Comparison of ENCODE assay signal across 32 mouse cellular contexts in genomic region chr17:11188494-11188893, GRCm38 (mm10).
"Had no signal": no experiment of that assay in that cellular context is flagged by ENCODE, and none has a peak within 500 bp of the region (broad histone marks: within the 10 kb centered on the region; RNA-seq: fewer than 3 reads in every experiment).

No protein-coding gene starts in this region.

- DNase-seq: heart, postnatal 10 days; heart, postnatal 14 days; heart, postnatal 36 days; heart, postnatal 4 days; kidney, adult 18-20 months; kidney, adult 2 months; kidney, adult 8-10 months; kidney, adult 9 months; kidney, postnatal 14 days; kidney, postnatal 25 days; kidney, postnatal 36 days; kidney, postnatal 4 days; layer of hippocampus, adult 9-11 months; layer of hippocampus, postnatal 36 days had no signal

- H3K4me2 ChIP-seq: heart, embryonic 11.5 days; heart, embryonic 12.5 days; heart, embryonic 13.5 days; heart, embryonic 15.5 days; hindbrain, embryonic 12.5 days; hindbrain, embryonic 13.5 days; hindbrain, embryonic 14.5 days; hindbrain, embryonic 15.5 days; intestine, embryonic 15.5 days had no signal

- H3K9me3 ChIP-seq: heart, embryonic 10.5 days; heart, embryonic 12.5 days; heart, embryonic 13.5 days; heart, embryonic 15.5 days; hindbrain, embryonic 10.5 days; hindbrain, embryonic 12.5 days; hindbrain, embryonic 13.5 days; hindbrain, embryonic 15.5 days; intestine, embryonic 15.5 days had no signal

- H3K27me3 ChIP-seq: heart, embryonic 12.5 days; heart, embryonic 13.5 days; heart, embryonic 15.5 days; hindbrain, embryonic 12.5 days; hindbrain, embryonic 13.5 days; hindbrain, embryonic 15.5 days; intestine, embryonic 15.5 days had no signal

- H3K4me3 ChIP-seq: heart, embryonic 10.5 days; heart, embryonic 12.5 days; heart, embryonic 13.5 days; heart, embryonic 15.5 days; hindbrain, embryonic 10.5 days; hindbrain, embryonic 12.5 days; hindbrain, embryonic 13.5 days; hindbrain, embryonic 15.5 days; intestine, embryonic 15.5 days; layer of hippocampus, adult 2 months; left cerebral cortex, adult 2 months had no signal

- H3K4me1 ChIP-seq: heart, embryonic 10.5 days; heart, embryonic 12.5 days; heart, embryonic 13.5 days; heart, embryonic 15.5 days; hindbrain, embryonic 10.5 days; hindbrain, embryonic 12.5 days; hindbrain, embryonic 13.5 days; hindbrain, embryonic 15.5 days; intestine, embryonic 15.5 days had no signal

- H3K27ac ChIP-seq: heart, embryonic 10.5 days; heart, embryonic 13.5 days; heart, embryonic 15.5 days; hindbrain, embryonic 10.5 days; hindbrain, embryonic 12.5 days; hindbrain, embryonic 13.5 days; hindbrain, embryonic 14.5 days; hindbrain, embryonic 15.5 days; hindbrain, postnatal 0 days; intestine, embryonic 15.5 days; layer of hippocampus, adult 2 months; left cerebral cortex, adult 2 months had no signal

- H3K9ac ChIP-seq: heart, embryonic 12.5 days; heart, embryonic 13.5 days; heart, embryonic 15.5 days; hindbrain, embryonic 12.5 days; hindbrain, embryonic 13.5 days; hindbrain, embryonic 14.5 days; hindbrain, embryonic 15.5 days; intestine, embryonic 15.5 days had no signal

- ATAC-seq: hindbrain, embryonic 16.5 days; hindbrain, postnatal 0 days; inflammation-experienced regulatory T-cells, adult 6 months; intestine, embryonic 15.5 days; intestine, embryonic 16.5 days; intestine, postnatal 0 days had no signal

- H3K36me3 ChIP-seq: heart, embryonic 10.5 days; heart, embryonic 12.5 days; heart, embryonic 13.5 days; heart, embryonic 15.5 days; hindbrain, embryonic 10.5 days; hindbrain, embryonic 12.5 days; hindbrain, embryonic 13.5 days; hindbrain, embryonic 15.5 days; intestine, embryonic 15.5 days had no signal
